Mouse (Mus musculus) testis, adult 2 months (tissue): ENCODE results near the gene Atp8a2.

Source experiments
- CTCF ChIP-seq: fragments of 200-500 bp; IDR thresholded peaks from 2 replicates; pipeline ENCODE4 v1.5.1; 2012; ENCODE audit warnings: low read depth, mild to moderate bottlenecking, inconsistent platforms, low read length, moderate library complexity; ENCODE audit not compliant: control insufficient read depth, insufficient read depth, insufficient replicate concordance
- POLR2A ChIP-seq: fragments of 200-500 bp; IDR thresholded peaks from 2 replicates; pipeline ENCODE4 v1.6.1; 2012; ENCODE audit warnings: low read depth, mild to moderate bottlenecking, inconsistent platforms, low read length, moderate library complexity; ENCODE audit not compliant: control insufficient read depth

GRCm38 (mm10) chr14:59890818-59891217, 306.2 kb downstream of the Atp8a2 start:
- TF ChIP-seq CTCF = no peak
- TF ChIP-seq POLR2A = no peak
